Mouse (Mus musculus): ENCODE measurements around the gene Pinlyp. TPM values are rescaled to one million over a fixed set of nuclear protein-coding genes. Genes with fewer than 3 reads are reported as not detected.
"Not testable (repeated sequence)": the region's sequence is repeated elsewhere in the genome, so short reads cannot be mapped to it uniquely, and the experiment has no call there.

The Pinlyp gene
- total RNA-seq, 2 experiments from 2014 or later: not detected

DNA sequence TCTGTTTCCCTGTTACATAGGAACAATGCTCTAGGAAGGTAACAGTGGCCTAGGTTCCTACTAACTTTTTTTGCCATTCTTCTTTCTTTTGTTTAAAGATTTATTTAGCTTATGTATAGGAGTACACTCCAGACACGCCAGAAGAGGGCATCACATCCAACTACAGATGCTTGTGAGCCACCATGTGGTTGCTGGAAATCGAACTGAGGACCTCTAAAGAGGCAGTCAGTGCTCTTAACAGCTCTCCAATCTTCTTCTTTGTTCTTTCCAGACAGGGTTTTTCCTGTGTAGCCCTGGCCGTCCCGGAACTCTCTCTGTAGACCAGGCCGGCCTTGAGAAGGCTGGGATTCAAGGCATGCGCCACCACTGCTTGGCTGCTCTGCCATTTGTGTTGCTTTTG lies 20.9 kb downstream of the Pinlyp start:
- DNase-seq: no peak

DNA sequence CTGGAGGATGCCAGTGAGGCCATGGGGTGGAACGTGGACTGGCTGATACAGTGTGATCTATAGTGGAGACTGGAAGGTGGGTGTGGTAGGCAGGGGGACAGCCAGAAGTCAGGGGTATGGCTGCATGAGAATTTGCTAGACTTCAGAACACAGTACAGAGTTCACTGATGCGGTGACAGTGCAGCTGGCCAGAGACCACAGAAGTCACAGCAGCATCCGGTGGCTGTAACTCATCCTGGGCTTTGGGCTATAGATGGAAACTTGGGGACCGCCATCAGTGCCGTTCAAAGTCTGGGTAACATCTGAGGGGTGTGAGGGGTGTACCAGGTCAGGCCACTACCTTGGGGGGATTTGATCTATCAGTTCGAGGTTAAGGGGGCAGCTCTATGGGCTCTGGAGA lies 22.2 kb downstream of the Pinlyp start:
- no peak for DNase-seq

DNA sequence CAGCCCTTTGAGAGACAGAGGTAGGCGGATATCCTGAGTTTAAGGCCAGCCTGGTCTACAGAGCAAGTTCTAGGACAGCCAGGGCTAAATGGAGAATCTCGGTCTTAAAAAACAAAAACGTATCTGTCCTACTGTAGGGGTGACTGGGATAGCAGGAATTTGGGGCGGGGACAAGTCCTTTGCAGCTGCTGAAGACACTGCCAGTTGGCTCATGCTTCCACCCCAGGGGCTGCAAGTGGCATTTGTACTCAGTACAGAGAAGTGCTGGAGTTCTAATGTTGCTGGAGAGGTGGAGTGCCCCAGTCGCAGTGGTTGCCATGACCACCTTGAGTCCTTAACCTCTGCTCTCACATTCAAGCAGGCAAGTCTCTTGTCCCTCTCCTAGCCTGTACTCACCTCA lies 23.1 kb downstream of the Pinlyp start:
- DNase-seq: no peak

DNA sequence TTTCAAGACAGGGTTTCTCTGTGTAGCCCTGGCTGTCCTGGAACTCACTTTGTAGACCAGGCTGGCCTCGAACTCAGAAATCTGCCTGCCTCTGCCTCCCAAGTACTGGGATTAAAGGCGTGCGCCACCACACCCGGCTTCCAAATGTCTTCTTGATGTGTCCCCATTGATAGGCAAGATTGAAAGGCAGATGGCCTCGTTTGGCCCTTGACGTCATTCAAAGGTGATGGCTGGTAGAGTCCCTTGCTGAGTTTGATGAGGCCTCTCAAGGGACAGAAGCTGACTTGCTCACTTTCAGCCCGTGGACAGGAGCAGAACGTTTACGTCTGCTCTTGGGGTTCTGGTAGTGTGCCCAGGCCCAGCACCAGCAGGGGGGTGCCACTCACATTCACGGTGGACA lies 25.9 kb downstream of the Pinlyp start:
- DNase-seq: not testable (repeated sequence)

DNA sequence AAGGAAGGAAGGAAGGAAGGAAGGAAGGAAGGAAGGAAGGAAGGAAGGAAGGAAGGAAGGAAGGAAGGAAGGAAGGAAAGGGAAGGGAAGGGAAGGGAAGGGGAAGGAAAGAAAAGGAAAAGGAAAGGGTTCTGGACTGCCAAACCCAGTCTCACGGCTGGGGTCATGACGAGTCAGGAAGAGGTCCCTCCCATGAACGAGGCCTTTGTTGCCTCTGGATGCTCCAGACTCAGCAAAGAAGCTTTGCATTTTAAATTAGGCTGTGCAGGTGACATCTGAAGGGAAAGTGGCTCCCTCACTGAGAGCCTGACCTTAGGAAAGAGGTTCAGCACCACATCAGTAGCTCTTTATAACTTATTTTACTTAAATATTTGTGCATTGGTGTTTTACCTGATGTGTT lies 26.8 kb downstream of the Pinlyp start:
- no peak for DNase-seq

DNA sequence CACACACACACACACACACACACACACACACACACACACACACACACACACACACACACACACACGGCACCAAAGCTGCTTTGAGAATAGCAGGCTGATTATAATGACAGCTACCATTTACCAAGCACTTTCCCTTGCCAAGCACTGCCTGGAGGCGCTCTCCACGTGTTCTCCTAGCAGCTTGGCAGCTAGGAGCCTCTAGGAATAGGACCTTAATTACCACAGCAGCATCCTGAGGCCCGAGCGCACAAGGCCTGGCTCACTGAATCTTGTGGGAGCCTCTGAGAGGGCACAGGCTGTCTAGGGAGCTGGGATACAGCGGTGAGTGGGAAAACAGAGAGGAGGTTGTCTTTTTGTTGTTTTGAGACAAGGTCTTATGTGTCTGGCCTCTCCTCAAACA lies 28.3 kb downstream of the Pinlyp start:
- no peak for DNase-seq

DNA sequence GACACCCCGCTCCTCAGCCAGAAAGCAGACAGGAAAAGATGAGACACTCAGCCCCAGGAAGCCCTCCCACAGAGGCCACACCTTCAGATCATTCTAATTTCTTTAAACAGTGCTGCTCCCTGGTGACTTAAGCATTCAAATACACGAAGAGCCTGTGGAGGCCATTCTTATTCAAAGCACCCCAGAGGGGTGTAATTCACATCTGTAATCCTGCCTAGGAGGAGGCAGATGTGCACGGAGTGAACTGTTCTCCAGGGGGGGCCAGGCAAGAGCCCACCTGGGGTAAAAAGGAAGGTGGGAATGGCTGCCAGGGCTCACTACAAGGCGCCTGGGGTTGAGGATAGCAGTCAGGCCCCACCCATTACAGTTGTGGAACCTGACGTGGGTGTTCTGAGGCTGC lies 28.8 kb downstream of the Pinlyp start:
- DNase-seq: no peak

DNA sequence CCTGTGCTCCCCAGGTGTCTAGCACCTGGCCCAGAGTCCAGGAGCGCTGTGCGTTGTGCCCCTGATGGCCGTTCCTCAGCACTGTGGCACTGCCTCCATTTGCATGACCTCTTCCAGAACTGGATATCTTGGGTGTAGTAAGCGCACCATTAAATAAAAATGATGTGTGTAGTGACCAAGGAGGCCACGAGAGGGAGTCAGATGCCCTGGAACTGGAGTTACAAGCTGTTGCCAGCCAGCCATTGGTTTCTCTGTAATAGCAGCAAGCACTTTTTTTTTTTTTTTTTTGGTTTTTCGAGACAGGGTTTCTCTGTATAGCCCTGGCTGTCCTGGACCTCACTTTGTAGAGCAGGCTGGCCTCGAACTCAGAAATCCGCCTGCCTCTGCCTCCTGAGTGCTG lies 29.6 kb downstream of the Pinlyp start:
- DNase-seq: not testable (repeated sequence)

DNA sequence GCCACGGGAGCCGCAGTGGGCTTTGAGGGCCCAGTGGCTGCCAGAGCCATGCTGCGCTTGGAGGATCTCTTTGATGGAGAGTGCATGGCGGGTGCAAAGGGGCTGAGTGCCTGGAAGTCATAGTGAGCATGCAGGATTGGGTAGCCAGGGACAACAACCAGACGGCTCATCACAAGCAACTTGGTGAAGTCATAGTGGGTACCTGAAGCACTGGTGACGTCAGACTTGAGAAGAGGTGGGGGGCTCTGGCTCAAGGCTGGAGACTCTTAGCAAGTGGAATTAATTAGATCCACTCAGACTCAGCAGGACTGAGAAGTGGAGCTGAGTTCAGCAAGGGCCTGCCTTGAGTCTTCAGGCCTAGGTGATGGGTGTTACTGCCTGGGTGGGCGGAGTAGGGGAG lies 33.6 kb downstream of the Pinlyp start, which contains the start of gene AC161166.1:
Gene AC161166.1 (minus strand): TSS at position 101 of the 400 bp plus-strand sequence.
- no peak for DNase-seq

DNA sequence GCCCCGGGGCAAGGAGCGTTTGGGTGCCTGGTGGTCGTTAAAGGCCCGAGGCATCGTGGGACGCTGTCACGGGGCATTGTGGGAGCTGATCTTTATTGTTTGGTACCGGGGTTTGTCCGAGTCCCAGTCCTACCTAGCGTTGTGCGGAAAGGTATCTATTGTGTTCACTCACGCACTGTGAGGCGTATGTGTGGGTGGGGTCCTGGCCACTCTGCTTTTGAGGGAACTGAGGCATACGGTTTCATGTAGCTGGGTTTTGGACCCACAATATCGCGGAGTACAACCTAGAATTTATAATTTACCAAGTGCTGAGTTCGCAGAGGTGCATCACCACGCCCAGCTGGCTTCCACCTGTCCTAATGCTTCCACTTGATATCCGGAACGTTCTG lies 38.2 kb downstream of the Pinlyp start:
- no peak for DNase-seq

DNA sequence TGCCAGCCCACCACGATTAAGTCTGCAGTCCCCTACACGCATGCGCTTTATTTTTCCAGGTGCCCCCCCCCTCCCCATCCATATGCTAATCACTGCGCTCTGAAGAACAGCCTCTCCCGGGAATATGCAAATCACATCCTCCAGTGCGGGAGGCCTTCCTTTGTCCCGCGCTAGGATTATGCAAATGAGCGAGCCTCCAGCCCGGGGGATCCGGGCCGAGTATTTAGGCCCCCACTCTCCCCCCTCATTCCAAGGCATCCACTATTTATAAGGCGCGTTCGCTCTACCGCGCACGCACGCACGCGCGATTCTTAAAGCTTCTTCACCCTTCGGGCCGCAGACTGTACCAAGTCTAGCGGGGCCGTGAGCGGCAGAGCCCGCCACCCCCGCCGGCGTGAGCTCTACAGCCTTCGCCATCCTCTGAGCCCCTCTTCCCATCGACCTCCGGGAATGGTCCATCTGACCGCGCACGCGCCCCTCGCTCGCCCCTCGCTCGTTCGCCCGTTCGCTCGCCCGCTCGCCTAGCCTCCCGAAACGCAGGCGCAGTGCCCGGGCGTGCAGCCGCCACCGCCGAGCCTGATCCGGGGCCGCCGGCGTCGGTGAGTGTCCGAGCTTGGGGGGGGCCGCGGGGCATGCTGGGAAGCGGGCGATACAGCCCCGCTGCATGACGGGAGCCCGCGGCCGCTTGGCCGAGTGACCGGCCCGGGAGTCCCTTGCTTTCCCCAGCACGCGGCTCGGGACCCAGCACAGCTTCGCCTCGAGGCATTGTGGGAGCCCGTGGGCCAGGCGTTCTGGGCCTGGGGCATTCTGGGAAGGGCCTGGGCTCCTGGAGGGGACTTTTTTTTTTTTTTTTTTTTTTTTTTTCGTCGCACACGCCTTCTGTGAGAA lies 38.8 kb downstream of the Pinlyp start, which contains the start of gene Zfp428:
Gene Zfp428 (plus strand): TSS at position 169 of the 888 bp plus-strand sequence.
- DNase-seq: peak; percentile 91

DNA sequence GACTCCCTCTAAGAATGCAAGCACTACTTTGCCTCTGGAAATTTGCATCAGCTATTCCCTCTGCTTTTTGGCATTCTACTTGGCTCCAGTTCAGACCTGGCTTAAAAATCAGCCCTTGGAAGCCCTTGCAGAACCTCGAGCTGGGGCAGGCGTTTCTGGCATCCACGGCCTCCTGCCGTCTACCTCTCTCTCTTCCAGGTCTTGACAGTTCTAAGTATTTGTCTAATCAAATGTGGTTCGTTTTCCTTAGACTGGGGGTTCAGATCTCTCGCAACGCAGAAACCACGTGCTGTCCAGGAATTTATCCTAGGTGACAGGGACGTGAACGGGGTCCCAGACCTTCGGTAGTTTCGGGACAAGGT lies 39.5 kb downstream of the Pinlyp start:
- peak; percentile 58 for DNase-seq

DNA sequence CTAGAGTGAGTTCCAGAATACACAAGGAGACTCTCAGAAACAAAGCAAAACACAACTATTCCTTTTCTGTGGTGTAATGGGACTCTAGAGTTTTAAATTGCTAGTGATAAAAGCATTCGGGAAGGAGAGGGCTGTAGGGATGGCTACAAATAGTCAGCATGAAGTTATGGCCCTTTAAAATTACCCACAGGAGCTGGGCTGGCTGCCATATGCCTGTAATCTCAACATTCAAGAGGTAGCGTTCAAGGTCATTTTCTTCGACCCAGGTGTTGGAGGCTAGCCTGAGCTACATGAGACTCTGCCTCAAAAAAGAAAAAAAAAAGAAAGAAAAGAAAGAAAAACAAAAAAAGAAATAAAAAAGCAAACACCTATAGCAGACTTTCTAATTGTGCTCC lies 39.9 kb downstream of the Pinlyp start:
- no peak for DNase-seq

DNA sequence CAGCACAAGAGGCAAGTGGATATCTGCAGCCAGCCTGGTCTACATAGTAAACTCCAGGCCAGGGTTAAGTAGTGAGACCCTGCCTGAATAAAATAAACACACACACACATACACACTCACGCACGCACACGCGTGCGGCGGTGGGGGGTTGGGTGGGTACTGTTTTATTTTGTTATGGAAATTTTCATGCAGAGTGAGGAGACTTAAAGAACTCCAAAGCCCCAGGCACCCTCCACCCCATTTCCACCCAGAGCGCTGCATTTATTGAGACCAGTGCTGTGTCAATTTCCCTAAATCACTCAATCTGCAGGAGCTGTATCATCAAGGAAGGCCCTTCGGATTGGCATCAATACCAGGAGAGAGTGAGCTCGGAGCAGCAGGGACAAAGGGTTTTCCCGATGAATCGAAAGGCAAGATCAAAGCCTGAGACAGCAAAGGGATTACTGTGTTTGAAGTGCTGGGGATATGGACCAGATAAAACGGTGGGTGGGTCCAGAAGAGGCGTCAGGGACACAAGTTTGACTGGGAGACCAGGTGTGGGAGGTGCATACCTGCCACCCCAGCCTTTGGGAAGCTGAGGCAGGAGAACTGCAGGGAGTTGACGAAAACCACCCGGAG lies 40.4 kb downstream of the Pinlyp start:
- no peak for DNase-seq

DNA sequence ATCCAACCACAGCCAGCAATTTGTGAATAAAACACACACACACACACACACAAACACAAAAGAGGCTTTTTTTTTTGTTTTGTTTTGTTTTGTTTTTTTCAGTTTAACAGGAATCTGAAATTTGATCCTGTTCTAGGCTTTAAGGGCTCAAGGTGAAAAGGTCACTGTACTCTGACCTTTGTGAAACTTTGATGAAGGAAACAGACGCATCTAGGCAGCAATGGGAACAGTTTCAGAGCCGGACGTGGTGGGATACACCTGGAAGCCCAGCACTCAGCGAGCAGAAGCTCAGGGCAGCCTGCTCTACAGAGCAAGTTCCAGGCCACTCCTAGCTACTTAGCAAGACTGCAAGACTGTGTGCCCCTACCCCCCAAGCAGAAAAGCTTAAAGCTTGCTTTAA lies 41.0 kb downstream of the Pinlyp start:
- DNase-seq: no peak

DNA sequence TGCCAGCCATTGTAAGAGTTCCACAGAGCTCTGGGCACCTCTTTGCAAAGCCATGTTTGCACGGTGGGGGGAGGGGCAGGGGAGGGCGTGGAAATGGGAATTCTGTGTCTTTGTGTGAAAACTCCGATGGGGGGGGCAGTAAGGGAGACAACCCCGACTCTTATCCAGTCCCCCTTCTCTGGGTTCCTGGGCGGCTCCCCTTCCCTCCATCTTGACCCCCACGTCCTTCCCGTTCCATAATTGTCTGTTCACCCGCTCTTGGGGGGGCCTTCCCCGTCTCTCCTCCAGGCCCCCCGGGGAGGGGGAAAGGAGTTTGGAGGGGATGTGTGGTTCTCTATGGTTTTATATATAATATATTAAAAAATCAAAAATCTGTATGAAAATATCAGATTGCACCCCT lies 41.9 kb downstream of the Pinlyp start:
- no peak for DNase-seq

DNA sequence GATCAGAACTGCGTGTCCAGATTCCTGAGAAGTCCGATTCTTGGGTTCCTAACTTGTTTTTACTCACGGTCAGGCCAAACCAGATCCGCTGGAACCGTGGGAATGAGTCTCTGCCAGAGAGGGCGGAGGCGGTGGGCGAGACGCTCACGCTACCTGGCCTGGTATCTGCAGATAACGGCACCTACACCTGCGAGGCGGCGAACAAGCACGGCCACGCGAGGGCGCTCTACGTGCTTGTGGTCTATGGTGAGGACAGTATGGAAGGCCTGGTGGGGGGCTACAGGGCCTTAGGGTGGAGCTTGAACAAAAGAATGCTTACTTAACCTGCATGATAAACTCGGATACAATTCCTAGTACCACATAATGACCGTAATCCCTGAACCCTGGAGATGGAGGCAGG lies 44.4 kb downstream of the Pinlyp start:
- DNase-seq: no peak

DNA sequence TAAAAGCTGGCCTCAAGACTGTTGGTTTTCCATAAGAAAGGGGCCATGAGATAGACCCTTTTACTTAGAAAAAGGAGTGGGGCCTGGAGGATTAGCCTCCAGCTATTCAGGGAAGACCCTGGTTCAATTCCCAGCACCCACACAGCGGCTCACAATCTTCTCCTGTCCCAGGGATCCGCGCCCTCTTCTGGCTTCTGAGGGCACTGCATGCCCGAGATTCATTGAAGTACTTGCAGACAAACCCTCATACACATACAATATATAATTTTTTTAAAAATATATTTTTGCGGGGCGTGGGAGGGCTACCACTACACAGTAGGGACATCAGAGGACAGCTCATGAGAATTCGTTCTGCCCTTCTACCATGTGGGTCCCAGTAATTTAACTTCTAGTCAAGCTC lies 45.0 kb downstream of the Pinlyp start:
- DNase-seq: no peak

DNA sequence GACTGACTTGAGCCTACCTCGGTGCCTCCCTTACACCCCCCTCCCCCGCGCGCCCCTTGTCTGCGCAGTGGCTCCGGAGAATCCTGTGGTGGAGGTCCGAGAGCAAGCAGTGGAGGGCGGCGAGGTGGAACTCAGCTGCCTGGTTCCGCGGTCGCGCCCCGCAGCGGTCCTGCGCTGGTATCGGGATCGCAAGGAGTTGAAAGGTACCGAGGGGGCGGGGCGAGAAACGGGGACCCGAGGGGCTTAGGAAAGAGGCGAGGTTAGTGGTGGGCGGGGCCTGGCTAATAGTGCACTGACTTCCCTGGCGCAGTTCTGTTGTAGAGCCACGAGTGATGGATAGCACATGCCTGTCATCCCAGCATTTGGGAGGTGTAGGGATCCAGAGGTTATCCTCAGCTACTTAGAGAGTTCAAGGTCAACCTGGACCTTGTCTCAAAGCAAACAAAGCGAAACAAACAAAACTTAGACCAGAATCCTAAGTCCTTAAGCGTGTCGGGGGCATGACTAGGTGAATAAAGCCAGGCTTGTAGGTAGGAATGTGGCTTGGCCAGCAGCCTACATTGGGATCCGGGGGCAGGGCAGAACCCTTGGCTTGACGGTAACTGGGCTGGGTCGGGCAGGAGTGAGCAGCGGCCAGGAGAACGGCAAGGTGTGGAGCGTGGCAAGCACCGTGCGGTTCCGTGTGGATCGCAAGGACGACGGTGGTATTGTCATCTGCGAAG lies 45.9 kb downstream of the Pinlyp start:
- DNase-seq: no peak
